Mouse (Mus musculus): Measurements from ENCODE around the gene Usp35.

Gene Usp35

GRCm38 (mm10) chr7:97313364-97313995, 18.3 kb downstream of the Usp35 start:
- DNase-seq (ENCODE audit: low spot score in 2 of 2), result no peak

GRCm38 (mm10) chr7:97312856-97313255, 19.0 kb downstream of the Usp35 start:
- DNase-seq (ENCODE audit: low spot score in 2 of 2), result no peak

DNA sequence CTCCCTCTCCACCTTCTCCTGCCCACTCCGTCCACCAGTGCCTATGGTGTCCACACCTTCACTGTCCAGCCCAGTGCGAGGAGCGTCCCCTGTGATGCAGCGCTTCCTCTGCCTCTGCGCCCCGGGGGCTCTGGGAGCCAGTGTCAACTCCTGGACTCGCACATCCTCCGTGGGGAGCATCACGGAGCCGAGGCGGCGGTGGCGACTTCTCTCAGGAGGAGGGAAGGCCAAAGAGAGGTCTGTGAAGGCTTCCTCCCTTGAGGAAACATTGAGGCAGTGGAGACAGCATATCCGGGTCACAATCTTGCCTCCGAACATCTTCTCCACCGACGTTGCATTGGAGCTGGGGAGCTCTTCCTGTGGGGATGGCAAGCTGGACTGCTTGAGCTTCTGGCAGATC, 19.6 kb downstream of the Usp35 start:
- no peak for DNase-seq (ENCODE audit: low spot score in 2 of 2)

DNA sequence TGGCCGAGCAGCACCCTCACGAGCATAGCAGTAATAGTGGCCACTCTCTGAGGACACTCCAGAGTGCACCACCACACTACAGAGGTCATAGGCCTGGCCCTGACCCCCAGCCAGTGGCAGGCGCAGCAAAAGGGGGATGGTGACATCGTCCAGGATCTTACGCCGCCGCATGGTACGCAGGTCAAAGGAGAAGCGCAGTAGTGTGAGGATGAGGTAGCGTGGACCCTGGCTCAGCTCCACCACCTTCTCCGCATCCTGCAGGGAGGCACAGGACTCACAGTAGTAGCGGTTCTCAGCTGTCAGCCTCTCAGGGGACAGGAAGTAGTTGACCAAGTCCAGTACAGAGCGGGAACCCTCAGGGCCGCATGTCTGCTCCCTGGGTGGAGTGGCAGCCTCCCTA, 20.2 kb downstream of the Usp35 start:
- DNase-seq (ENCODE audit: low spot score in 2 of 2), result no peak

GRCm38 (mm10) chr7:97310341-97310635, 21.5 kb downstream of the Usp35 start:
- DNase-seq (ENCODE audit: low spot score in 2 of 2), result no peak

DNA sequence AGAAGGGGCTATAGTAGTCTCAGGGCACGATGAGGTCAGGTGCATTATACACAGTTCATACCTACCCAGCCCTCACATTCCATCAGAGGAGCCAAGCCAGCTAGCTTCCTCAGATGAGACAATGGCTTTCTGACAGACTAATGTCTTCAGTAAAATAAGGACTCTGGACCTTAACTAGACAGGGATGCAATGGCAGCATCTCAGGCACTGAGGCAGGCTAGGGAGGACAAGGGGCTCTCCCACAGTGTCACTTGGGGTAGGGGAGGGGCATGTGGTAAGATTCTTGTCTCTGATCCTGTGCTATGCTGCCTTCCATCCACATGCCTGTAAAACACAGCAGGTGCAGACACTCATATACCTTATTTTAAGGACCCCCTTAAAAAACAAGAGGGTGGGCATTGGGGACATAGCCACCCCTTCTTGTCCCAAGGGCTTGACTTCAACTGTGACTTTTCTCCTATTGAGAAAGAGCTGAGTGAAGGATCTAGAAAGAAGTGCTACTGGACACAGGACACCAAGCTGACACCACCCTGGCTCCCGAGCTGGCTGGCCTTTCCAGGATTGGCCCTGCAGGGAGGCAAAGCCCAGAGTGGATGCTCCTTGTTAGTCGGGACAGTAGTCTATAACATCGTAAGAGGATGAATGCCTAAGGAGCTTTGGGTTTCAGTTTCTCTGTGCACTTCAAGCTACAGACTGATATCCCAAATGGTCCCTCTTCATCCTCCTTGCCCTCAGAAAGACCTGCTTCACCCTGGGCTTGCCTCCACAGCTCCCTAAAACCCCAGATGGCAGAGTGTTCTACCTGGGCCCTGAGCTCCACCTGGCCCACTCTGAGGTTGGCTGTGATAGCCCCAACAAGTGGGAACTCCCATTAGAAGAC, 22.1 kb downstream of the Usp35 start:
- no peak for DNase-seq (ENCODE audit: low spot score in 2 of 2)

DNA sequence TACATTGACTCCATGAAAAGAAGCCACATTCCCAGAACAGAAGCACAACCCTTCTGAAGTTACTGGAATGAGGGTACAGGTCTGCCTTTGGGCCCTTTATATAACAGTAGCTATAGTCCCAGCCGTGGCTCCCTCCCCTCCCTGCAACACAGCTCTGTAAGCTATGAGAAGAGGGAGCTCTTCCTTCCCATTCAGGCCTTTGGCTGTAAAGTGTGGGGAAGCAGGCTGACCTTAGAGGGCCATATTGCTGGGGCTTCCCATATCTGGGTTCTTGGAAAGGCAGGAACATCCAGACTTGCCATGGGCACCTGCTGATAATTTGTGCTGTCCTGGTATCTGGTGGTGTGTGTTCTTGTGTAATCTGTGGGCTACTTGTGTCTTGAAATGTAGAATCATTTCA, 24.3 kb downstream of the Usp35 start:
- no peak for DNase-seq (ENCODE audit: low spot score in 2 of 2)

GRCm38 (mm10) chr7:97306813-97307212, 25.0 kb downstream of the Usp35 start:
- DNase-seq (ENCODE audit: low spot score in 2 of 2), result no peak

GRCm38 (mm10) chr7:97305206-97305605, 26.6 kb downstream of the Usp35 start:
- DNase-seq (ENCODE audit: low spot score in 2 of 2), result peak in 1 of 2 experiments; percentile 2

GRCm38 (mm10) chr7:97304471-97304870, 27.3 kb downstream of the Usp35 start:
- DNase-seq (ENCODE audit: low spot score in 2 of 2), result no peak

DNA sequence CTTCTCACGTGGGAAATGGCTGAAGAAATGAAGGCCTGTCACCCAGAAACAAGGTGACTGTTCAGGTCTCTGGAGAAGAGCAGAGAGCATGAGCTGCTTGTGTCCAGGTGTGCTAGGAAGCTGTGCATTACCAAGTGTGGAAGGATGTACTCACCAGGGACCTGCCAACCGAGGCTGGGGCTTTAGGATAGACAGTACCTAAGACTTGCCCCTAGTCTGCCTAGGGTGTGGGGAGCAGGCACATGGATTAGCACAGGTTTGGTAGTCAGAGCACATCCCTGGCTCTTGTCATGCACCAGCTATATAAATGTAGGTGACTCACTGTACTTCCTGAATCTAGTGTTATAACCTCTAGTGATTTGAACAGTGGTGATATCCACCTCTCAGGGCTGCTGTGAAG, 28.2 kb downstream of the Usp35 start:
- no peak for DNase-seq (ENCODE audit: low spot score in 2 of 2)

- no peak for DNase-seq (ENCODE audit: low spot score in 2 of 2)
These were observed 28.9 kb downstream of the Usp35 start for GRCm38 (mm10) chr7:97302876-97303275.

DNA sequence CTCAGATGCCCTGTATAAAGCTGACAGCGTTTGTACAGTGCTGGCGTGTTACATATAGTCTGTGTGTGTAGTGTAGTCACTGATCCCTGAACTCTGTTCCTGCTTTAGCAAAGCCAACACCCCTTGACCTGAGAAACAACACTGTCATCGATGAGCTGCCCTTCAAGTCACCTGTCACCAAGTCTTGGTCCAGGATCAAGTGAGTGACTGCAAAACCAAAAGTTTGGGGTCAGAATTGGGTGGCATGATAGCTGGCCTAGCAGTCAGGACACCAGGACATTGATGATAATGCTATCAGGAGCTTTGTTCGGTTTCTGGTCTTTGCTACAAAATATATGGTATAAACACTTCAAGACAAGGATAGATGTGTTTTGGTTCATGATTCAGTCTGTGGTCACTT, 29.6 kb downstream of the Usp35 start:
- no peak for DNase-seq (ENCODE audit: low spot score in 2 of 2)

- DNase-seq (ENCODE audit: low spot score in 2 of 2), result no peak
These were observed 30.5 kb downstream of the Usp35 start for GRCm38 (mm10) chr7:97301321-97301720.

DNA sequence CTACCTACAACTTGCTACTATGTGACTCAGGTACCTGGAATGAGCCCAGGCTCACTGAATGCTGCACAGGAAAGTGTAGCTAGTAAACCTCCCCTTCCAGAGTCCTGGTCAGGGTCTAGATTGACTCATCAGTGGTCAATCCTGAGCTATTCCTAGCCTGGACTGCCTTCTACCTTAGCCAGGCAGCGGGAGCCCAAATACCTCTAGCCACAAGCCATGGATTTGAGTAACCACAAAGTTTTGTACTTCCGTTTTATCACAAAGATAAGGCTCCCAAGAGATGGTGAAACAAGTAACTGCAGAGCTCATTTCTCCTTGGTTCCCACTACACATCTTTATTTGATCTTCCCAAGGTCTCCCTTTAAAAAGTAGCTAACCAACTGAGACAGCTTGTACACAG, 30.9 kb downstream of the Usp35 start:
- DNase-seq (ENCODE audit: low spot score in 2 of 2), result no peak

DNA sequence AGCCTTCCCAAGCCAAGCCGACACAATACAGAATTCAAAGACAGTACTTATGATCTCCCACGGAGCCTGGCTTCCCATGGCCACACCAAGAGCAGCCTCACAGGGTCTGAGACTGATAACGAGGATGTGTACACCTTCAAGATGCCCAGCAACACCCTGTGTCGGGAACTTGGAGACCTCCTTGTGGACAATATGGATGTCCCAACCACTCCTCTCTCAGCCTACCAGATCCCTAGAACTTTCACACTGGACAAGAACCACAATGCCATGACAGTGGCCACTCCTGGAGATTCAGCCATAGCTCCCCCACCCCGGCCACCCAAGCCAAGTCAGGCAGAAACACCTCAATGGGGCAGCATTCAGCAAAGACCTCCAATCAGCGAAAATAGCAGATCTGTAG, 32.9 kb downstream of the Usp35 start:
- DNase-seq (ENCODE audit: low spot score in 2 of 2), result no peak

DNA sequence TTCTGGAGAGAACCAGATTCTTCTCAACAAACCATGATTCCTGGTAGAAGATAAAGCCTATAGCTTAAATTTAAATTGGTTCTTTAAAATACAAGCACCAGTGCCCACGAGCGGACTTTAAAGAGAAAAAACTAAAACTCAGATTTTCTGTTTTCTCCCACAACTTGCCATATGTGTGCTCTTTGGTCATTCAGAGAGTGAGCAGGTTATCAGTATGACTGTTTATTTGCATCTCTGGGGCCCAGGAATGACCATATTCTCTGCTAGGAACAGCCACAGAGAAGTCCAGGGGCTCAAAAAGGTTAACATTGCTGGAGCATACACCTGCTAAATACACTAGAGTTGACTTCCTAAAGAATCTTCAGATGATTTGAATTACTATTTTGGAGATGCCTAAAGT, 33.5 kb downstream of the Usp35 start:
- no peak for DNase-seq (ENCODE audit: low spot score in 2 of 2)

- DNase-seq (ENCODE audit: low spot score in 2 of 2), result peak in 1 of 2 experiments; percentile 52
These were observed 34.4 kb downstream of the Usp35 start for GRCm38 (mm10) chr7:97297466-97297865.

DNA sequence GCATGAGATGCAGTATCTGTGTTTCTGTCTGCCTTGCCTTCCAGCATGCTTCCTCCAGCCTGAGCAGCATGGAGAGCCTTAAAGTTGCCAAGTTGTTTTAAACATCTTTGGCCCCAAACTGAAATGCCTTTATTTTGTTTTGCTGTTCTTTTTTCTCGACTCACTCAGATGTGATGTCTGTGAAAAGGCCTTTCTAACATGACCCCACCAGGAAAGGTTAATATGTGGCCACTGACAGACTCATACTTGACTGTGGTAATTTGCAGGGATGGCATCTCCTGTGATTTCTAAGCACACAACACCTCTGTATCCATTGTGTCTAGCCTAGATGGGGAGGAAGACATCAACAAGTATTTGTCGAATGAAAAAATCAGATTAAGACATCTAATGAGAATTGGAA, 34.8 kb downstream of the Usp35 start:
- DNase-seq (ENCODE audit: low spot score in 2 of 2), result no peak

DNA sequence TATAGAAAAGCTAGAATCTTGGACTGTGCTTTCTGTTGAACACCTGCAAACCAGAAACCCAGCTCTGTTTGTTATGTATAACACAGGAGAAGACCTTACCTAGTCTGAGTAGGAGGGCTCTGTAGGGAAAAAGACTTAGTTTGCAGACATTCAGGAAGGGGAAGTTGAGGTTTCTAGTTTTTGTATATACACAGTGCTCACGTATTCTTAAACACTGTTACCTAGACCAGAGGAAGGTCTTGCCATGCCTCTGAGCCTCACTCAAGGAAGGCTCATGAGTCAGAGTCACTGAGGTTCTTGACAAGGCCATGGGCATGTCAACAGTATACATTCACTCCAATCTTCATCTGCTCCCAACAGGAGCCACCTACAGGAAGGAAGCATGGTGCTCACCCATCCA, 60.8 kb downstream of the Usp35 start:
- no peak for DNase-seq (ENCODE audit: low spot score in 2 of 2)

GRCm38 (mm10) chr7:97270367-97270766, 61.5 kb downstream of the Usp35 start:
- DNase-seq (ENCODE audit: low spot score in 2 of 2), result no peak

GRCm38 (mm10) chr7:97262541-97262940, 69.3 kb downstream of the Usp35 start:
- DNase-seq (ENCODE audit: low spot score in 2 of 2), result no peak

Measured in thymus, postnatal 10 days (tissue).